Mouse (Mus musculus): ENCODE measurements around the gene Abcc5.

GRCm38 (mm10) chr16:20425855-20426598, at the start of gene Abcc5:
- TF ChIP-seq POLR2A (IDR thresholded peaks at IDR 0.05; ENCODE audit: insufficient read depth, low read depth, low read length) (peak; percentile 77), CTCF (IDR thresholded peaks at IDR 0.05; ENCODE audit: insufficient read depth, low read depth, low read length) (peak; percentile 98)
